Mouse (Mus musculus) brain, adult 10 weeks (tissue): ENCODE data around the gene D730048I06Rik. TPM values are rescaled to one million over a fixed set of nuclear protein-coding genes. Genes with fewer than 3 reads are reported as not detected.

Experiments used
- polyA plus RNA-seq: library from polyadenylated mRNA; stranded (reverse); fragments of 350-450 nt; fragmentation: Illumina TruSeq; extraction: RNeasy Lipid Tissue Mini Kit (QIAGEN cat#74804); gene quantifications from one replicate; pipeline ENCODE4 v1.2.3, GENCODE M21; 2015; ENCODE audit warnings: low read depth, low replicate concordance

The D730048I06Rik gene
- not detected for polyA plus RNA-seq

GRCm38 (mm10) chr9:35790001-35790400 lies at the start of gene D730048I06Rik, which contains the start of gene Gm27235:
D730048I06Rik (minus strand) TSS chr9:35790112.
Gm27235 (minus strand) TSS chr9:35790101.

GRCm38 (mm10) chr9:35778009-35778408 lies 11.9 kb downstream of the D730048I06Rik start, which contains the start of gene Gm17727:
Gm17727 (minus strand) TSS chr9:35778109.

GRCm38 (mm10) chr9:35740749-35741148 lies 49.2 kb downstream of the D730048I06Rik start, which contains the start of gene Gm17677:
Gm17677 (plus strand) TSS chr9:35741049.

Other genes starting within 250 kb of the D730048I06Rik start
- 20.0 TPM for gene Ddx25, start 231.6 kb downstream of the D730048I06Rik start, polyA plus RNA-seq
- 15.1 TPM for gene Pus3, start 231.5 kb downstream of the D730048I06Rik start, polyA plus RNA-seq
- 0.57 TPM for gene Pate2, start 219.8 kb downstream of the D730048I06Rik start, polyA plus RNA-seq
- 7.3 TPM for gene Hyls1, start 219.7 kb downstream of the D730048I06Rik start, polyA plus RNA-seq
- not detected for gene Pate4, start 178.2 kb downstream of the D730048I06Rik start, polyA plus RNA-seq
- not detected for gene Pate3, start 141.9 kb downstream of the D730048I06Rik start, polyA plus RNA-seq
- not detected for gene Pate1, start 102.7 kb downstream of the D730048I06Rik start, polyA plus RNA-seq
- not detected for gene Gm17677, start 49.1 kb downstream of the D730048I06Rik start, polyA plus RNA-seq
- not detected for gene Gm17727, start 12.0 kb downstream of the D730048I06Rik start, polyA plus RNA-seq
- gene Gm27235, start within 50 bp of the D730048I06Rik start, polyA plus RNA-seq, result not detected
- gene 9230110F15Rik, start 54.0 kb upstream of the D730048I06Rik start, polyA plus RNA-seq, result not detected
- gene 9230113P08Rik, start 118.3 kb upstream of the D730048I06Rik start, polyA plus RNA-seq, result not detected